Mouse (Mus musculus) heart, adult 2 months (tissue): ENCODE measurements around the gene Spo11.

Experiments used
- CTCF ChIP-seq: fragments of 200-600 bp; IDR thresholded peaks from 2 replicates; pipeline ENCODE4 v1.8.1; 2022; ENCODE audit warnings: antibody characterized with exemption, mild to moderate bottlenecking, moderate library complexity
- POLR2A ChIP-seq: fragments of 200-500 bp; IDR thresholded peaks from 2 replicates; pipeline ENCODE4 v1.6.1; 2011; ENCODE audit warnings: mild to moderate bottlenecking, low read depth, low read length, control low read depth; ENCODE audit not compliant: insufficient read depth

DNA sequence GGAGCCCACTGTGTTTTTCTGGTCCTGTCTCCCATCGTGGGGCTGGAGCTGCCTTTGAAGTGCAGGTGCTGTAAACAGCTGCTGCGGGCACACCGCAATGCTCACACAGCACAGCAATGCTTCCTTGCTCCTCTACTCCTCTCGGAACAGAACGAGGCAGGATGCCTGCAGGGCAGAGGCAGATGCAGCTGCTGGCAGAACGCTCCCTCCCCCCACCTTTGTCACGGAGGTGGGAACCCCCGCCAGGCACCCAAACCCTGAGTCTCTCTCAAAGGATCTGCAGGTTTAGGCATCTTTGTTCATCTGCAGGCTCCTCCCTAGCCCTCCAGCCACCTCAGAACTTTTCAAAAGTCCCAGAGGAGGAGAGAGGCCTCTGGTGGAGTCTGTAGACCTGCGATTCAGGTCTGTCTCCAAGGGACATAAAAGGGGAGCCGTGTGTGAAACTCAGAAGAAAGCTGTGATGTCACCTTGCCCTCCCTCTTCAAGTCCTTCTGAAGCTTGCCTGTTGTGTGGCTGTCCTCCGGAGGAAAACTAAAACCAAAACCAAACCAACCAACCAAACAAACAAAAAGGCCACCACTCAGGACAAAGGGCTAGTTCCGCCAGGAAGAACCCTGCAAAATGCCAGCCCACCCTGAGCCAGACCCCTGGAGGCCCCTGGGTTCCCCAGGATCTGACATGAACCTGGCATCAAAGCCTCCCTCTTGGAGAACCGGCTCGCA, at the start of gene Spo11:
- no peak for TF ChIP-seq POLR2A
- no peak for TF ChIP-seq CTCF
